Mouse (Mus musculus) CH12.LX (cell line): ENCODE measurements at regions not wholly inside any gene's neighbourhood (a gene's known extent, or its start where the extent isn't known, plus 50 kb on each side); places are given as distances from the start of the nearest gene placed in this dataset.

ENCODE experiments used
- E2F4 ChIP-seq: IDR thresholded peaks from 2 replicates; pipeline ENCODE4 v1.6.1; 2011; ENCODE audit warnings: low read depth, low read length, improper control_type of control experiment; ENCODE audit not compliant: insufficient replicate concordance
- MXI1 ChIP-seq: IDR thresholded peaks from 2 replicates; pipeline ENCODE4 v1.6.1; 2011; ENCODE audit warnings: mild to moderate bottlenecking, low read depth, low read length, improper control_type of control experiment
- POLR2A ChIP-seq: IDR thresholded peaks from 2 replicates; pipeline ENCODE4 v1.6.1; 2011; ENCODE audit warnings: low read depth, mild to moderate bottlenecking, improper control_type of control experiment, low read length

DNA sequence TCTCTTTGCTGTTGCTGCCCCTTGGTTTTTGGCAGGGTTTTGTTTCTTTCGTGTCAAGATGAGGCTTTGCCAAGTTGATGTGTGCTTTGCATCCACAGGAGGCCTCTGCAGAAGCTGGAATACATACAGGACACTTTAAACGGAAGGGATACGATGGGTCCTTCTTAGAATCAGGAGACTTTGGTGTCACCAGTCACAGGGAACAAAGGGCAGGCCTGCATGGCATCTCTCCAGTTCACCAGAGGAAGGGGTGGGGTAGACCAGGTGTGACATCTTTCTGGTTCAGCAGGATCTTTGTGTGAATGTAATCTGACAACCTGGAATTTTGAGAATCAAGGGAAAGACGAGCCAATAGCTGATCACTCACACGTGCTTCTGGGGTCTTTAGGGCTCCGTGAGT lies 284.5 kb upstream of the Runx1 start:
- TF ChIP-seq E2F4 (no peak), MXI1 (no peak), POLR2A (no peak)
